Mouse (Mus musculus) spleen, postnatal 14 days (tissue): ENCODE results near the gene Ctnnbl1.
A peak's percentile ranks its signal among the peaks of the same experiment; 100 is the strongest.

ENCODE experiments used
- DNase-seq, 2 experiments: peaks; one replicate each; pipeline ENCODE4 v3.0.0; 2021 to 2022; ENCODE audit warnings: low spot score in 2 of 2

Gene Ctnnbl1

GRCm38 (mm10) chr2:157736854-157737850 lies at the start of gene Ctnnbl1:
TSS of gene Ctnnbl1 (plus strand) at chr2:157737401.
- DNase-seq, result peak; percentile 96 to 98

- DNase-seq, result no peak
These were observed 49.7 kb upstream of the Ctnnbl1 start for GRCm38 (mm10) chr2:157687506-157687905.

DNA sequence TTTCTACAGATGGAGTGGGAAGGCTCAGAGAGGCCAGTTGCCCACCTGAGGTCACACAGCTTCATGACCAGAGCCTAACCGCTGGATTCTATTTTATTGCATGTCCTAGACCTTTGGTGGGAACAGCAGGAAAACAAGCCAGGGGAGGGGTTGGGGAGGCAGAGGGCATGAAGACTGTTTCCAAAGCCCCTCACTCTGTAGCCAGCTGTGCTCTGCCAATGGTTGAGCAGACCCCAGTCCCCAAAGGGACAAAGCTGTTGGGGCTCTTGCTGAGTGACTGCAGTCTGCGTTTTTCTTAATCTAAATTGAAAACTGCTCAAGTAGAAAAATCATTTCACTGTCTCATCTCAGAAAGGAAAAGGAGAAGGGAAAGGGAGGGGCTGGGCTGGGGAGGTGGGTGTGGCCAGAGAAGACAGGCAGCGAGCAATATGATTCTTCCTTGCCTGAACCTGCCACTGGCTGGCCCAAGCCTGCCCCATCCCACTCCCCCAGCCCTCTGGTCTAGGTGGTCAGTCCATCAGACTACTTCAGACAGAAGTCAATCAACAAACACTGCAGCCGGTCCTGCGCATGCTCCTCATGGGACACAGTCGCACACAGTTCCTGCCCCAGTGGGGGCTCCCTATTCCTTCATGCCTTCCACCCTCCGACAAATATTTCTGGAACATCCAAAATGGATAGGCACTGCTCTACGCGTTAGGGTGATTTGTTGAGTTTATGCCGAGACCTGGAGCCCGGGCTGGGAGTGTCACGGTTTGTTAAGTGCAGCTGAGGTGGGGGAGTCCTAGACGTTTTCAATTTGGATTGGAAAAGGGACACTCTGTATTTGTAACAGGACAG lies 45.7 kb upstream of the Ctnnbl1 start:
- DNase-seq, result no peak

GRCm38 (mm10) chr2:157692365-157692932 lies 44.8 kb upstream of the Ctnnbl1 start:
- DNase-seq, result no peak

GRCm38 (mm10) chr2:157693576-157693975 lies 43.6 kb upstream of the Ctnnbl1 start:
- no peak for DNase-seq

- no peak for DNase-seq
These were observed 40.9 kb upstream of the Ctnnbl1 start for GRCm38 (mm10) chr2:157696297-157696731.

DNA sequence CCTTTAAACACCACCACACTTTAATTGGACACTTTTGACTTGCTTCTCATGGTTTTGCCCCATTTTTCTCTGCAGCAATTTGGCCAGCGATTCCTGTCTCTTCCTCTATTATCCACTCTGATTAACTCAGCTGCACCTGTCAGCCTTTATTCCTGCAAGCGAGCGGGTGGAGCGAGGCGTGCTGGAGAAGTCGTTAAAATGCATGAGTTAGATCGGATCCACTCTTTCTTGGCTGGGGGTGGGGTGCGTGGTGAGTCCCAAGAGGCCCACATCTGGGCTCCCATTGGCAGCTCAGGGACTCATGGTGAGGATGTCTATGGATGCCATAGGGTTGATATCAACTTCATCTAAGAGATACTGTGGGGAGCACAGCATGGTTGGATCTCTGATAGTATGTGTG lies 34.0 kb upstream of the Ctnnbl1 start:
- DNase-seq, result no peak

GRCm38 (mm10) chr2:157704991-157705776 lies 32.0 kb upstream of the Ctnnbl1 start:
- DNase-seq, result no peak

DNA sequence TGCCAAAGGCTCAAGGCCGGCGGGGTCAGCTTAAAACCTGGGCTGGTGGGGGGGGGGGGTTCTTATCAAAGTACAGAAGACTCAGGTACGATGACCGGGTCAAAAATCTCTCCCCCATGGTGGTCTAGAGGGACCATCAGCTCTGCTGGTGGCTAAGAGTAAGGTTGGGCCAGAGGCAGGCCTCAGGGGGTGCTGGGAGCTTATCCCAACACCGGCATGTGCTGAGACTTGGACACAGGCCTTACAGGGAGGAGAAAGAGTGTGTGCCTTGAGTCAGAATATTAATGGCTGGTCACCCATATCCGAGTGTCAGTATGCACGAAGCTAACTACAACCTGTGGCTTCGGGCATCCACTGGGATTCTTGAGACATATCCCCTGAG lies 31.4 kb upstream of the Ctnnbl1 start:
- no peak for DNase-seq

DNA sequence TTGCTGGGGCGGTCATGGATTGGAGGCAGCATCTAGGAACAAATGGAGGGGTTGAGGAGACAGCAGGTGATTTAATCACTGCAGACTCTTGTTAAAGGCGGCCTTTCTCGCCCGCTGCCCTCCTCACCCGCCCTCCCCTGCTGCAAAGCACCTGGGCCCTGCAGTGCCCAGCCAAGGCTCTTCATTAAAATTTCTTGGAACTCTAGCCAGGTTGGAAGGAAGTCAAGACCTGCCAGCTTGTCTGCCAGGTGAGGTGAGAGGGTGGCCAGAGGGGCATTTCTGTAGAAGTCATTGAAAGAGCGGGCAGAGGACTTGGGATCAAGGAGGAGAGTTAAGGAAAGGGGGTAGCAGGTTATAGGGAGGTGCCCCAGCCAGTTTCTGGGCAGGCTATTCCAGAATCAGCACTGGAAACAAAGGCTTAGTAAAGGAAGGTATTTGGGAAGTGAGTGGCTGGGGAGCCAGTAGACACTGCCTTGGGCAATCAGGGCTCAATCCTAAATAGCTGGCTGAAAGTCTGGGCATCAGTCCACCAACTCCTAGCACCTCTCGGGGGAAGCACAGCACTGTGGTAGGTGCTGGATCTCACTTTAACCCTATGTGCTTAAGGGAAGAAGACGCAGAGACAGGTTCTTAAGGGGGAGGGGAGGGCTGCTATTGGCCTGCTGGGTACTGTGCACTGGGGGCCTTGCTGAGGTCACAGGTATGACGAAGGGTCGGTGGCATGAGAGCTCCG lies 29.8 kb upstream of the Ctnnbl1 start:
- DNase-seq, result no peak

DNA sequence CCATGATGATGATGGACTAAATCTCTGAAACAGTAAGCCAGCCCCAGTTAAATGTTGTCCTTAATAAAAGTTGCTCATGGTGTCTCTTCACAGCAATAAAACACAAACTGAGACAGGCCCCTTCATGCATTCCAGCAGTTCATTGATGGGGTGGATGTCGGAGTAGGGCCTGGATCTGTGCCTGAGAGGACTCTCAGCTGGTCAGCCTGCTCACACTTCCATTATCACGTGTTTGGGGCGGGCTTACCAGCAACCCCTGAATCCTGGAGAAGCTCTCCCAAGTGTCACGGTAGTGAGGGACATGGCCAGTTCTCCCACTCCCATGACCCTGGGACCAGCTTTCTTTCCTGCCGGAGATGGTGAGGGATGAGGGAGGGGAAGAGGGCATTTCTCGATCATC lies 24.5 kb upstream of the Ctnnbl1 start:
- no peak for DNase-seq

- no peak for DNase-seq
These were observed 21.5 kb upstream of the Ctnnbl1 start for GRCm38 (mm10) chr2:157715586-157716191.

GRCm38 (mm10) chr2:157718441-157718840 lies 18.8 kb upstream of the Ctnnbl1 start:
- DNase-seq, result no peak

GRCm38 (mm10) chr2:157723883-157724573 lies 13.2 kb upstream of the Ctnnbl1 start:
- DNase-seq, result no peak

DNA sequence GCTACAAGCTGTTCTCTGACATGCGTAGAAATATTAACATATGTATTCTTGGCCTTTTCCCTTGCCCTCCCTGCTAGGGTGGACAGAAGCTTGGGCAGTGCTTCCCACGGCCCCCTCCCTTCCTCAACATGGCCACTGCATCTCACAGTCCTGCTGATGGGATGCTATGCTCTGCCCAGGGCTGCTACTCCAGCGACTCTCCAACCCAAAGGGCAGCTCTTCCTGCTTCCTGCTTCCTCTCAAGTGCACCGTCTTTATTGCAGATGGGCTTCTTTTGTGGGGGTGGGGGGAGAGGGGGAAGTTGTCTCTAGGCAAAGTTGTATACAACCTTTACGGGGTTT lies 12.7 kb upstream of the Ctnnbl1 start:
- DNase-seq, result no peak

DNA sequence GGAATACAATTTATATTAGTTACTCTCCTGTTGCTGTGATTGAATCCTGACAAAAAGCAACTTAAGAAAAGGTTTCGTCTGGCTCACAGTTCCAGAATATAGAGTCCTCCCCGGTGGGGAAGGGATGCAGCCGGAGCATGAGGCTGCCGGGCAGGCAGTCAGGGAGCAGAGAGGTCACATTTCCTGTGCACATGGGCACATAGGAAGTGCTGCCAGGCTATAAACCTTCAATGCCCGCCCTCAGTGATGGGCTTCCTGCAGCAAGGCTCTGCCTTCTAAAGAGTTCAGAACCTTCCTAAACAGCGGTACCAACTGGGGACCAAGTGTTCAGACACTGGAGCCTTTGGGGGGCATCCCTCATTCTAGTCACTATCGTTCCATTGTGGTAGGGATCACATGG lies 7.4 kb downstream of the Ctnnbl1 start:
- no peak for DNase-seq

DNA sequence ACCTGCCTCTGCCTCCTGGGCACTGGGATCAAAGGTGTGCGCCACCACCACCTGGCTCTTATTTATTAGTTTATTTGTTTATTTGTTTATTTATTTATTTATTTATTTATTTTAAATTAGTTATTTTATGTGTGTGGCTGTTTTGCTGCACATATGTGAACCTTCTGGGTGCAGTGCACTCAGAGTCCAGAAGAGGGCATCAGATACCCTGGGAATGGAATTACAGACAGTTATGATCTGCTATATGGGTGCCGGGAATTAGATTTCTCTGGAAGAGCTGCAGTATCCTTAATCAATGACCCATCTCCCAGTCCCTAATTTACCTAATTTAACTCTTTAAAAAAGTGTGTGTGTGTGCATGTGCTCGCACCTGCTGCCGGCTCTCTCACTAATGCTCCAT lies 8.5 kb downstream of the Ctnnbl1 start:
- no peak for DNase-seq

DNA sequence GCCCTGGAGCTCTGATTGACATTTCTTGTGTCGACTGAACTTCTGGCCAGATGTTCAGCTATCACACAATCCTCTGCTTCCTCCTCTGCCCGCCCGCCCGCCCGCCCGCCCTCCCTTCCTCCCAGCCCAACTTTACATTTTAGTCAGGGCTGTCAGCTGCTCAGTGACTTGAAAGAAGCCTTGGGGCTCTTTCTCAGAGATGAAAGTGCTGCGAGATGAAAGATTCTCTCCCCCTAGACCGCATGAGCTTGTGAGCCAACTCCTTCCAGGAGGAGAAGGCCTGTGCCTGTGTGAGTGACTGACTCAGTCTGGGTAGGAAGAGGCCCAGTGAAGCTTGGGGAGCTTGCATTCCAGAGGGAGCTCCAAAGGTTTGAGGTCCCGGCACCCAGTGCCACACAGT lies 9.4 kb downstream of the Ctnnbl1 start:
- DNase-seq, result no peak

DNA sequence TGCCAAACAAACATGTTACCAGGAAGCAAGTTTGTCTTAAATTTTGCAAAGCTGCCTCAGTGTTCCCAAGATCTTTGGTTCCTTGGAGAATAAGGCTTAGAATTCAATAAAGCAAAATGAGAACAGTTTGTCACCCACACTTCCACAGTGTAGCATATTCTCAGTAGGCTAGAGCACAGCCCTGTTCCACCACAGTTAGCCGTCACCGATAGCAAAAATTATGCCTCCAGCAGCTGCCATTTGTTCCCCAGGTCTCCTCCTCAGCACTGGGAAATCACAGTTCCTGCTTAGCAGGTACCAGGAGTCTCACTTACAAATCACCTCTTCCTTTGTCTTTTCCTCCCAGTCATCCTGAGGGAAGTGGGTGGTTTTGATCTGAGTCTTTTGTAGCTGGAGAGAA lies 10.8 kb downstream of the Ctnnbl1 start:
- no peak for DNase-seq

DNA sequence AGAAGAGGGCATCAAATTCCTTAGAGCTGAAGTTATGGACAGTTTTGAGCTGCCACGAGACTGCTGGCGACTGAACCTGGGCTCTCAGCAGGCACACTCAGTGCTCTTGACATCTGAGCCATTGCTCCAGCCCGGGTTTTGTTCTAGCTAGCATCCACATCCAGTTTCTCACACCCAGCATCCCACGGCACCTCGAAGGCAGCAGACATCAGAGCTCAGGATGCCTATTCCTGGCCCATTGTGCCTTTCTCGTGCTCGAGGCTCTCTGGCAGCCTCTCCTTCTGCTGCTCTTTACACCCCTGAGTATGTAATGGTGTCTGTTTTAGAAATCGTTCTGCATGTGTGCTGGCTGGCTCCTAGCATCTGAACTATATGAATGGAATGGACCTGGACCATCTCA lies 13.3 kb downstream of the Ctnnbl1 start:
- no peak for DNase-seq
